Mouse (Mus musculus) forebrain, postnatal 0 days (tissue): ENCODE measurements around the gene Cnr2. TPM values are rescaled to one million over a fixed set of nuclear protein-coding genes. Genes with fewer than 3 reads are reported as not detected.
A peak's percentile ranks its signal among the peaks of the same experiment; 100 is the strongest.

Experiments used
- ATAC-seq: fragments of 200-750 bp; cut with Nextera tagmentation; 2 replicates; pipeline ENCODE4 v1.8.0; 2017; ENCODE audit warnings: mild to moderate bottlenecking, moderate library complexity
- DNase-seq: peaks from one replicate; pipeline ENCODE4 v3.0.0-alpha.2; 2015
- H3K27ac ChIP-seq: fragments of 300-500 bp; sonication (generic); 2 replicates; pipeline ENCODE4 v1.5.1; 2014; ENCODE audit warnings: low read depth, mild to moderate bottlenecking, antibody characterized with exemption, low read length, moderate library complexity, mixed read lengths
- H3K27me3 ChIP-seq: fragments of 300-500 bp; sonication (generic); 2 replicates; pipeline ENCODE4 v1.6.1; 2014; ENCODE audit warnings: mild to moderate bottlenecking, low read length, mixed read lengths; ENCODE audit not compliant: insufficient read depth
- H3K36me3 ChIP-seq: fragments of 300-500 bp; sonication (generic); 2 replicates; pipeline ENCODE4 v1.6.1; 2014; ENCODE audit warnings: mild to moderate bottlenecking, moderate library complexity; ENCODE audit not compliant: insufficient read depth
- H3K4me1 ChIP-seq: fragments of 300-500 bp; sonication (generic); 2 replicates; pipeline ENCODE4 v1.6.1; 2014; ENCODE audit warnings: antibody characterized with exemption; ENCODE audit not compliant: insufficient read depth
- H3K4me2 ChIP-seq: fragments of 300-500 bp; sonication (generic); 2 replicates; pipeline ENCODE4 v1.6.1; 2014; ENCODE audit warnings: low read depth, mild to moderate bottlenecking, moderate library complexity
- H3K4me3 ChIP-seq: fragments of 300-500 bp; sonication (generic); 2 replicates; pipeline ENCODE4 v1.5.1; 2014; ENCODE audit warnings: low read depth, low read length, mixed read lengths
- H3K9ac ChIP-seq: fragments of 300-500 bp; sonication (generic); 2 replicates; pipeline ENCODE4 v1.6.1; 2014; ENCODE audit warnings: mild to moderate bottlenecking
- H3K9me3 ChIP-seq: fragments of 300-500 bp; sonication (generic); 2 replicates; pipeline ENCODE4 v1.6.1; 2016; ENCODE audit warnings: low read length
- CTCF ChIP-seq: sonication (generic); IDR thresholded peaks from 2 replicates; pipeline ENCODE4 v1.5.1; 2016; ENCODE audit warnings: antibody characterized with exemption, control low read depth, low read depth
- WGBS: fragments of 180-500 bp; shearing (Covaris S2); extraction: QIAGEN DNeasy Blood & Tissue Kit; methylation state at CpG from one replicate; pipeline ENCODE4 v1.1.7; 2014; 5-methylcytosine and 5-hydroxymethylcytosine counted together
- polyA plus RNA-seq: library from polyadenylated mRNA; unstranded; fragments of >200 nt; fragmentation: Nextera tagmentation; extraction: Ambion mirVana; gene quantifications from 2 replicates; pipeline ENCODE4 v1.2.1, GENCODE M21; 2015
- total RNA-seq: library from RNA; depleted of rRNA; stranded (reverse); fragments of >200 nt; gene quantifications from 2 replicates; pipeline ENCODE4 v1.2.3, GENCODE M21; 2014

Cnr2 gene
- total and polyA plus RNA-seq, 2 experiments from 2014 or later, result 0.17 to 0.24 TPM

GRCm38 (mm10) chr4:135872589-135873391 is 22.4 kb upstream of the Cnr2 start:
- 6% methylated on average over 17 of the region's 17 CpGs for WGBS
- Histone ChIP-seq H3K27ac (peak overlapping the region; percentile 97), H3K4me2 (peak overlapping the region; percentile 87), H3K4me3 (peak overlapping the region; percentile 71), H3K4me1 (peaks cover 23% of the 10 kb centered on the region), H3K9ac (peak overlapping the region; percentile 96), H3K9me3 (no peaks in the 10 kb centered on the region), H3K36me3 (peaks cover 7% of the 10 kb centered on the region), H3K27me3 (no peaks in the 10 kb centered on the region)
- peak; percentile 58 for DNase-seq
- no peak for TF ChIP-seq CTCF
- ATAC-seq, result no peak

GRCm38 (mm10) chr4:135873526-135874202 is 21.5 kb upstream of the Cnr2 start, which contains the start of gene Pnrc2:
Gene Pnrc2, minus strand, starts transcription at chr4:135873850.
- Histone ChIP-seq H3K27me3 (no peaks in the 10 kb centered on the region), H3K36me3 (peaks cover 7% of the 10 kb centered on the region), H3K4me2 (peak within 1 kb of the TSS; percentile 87), H3K9me3 (no peaks in the 10 kb centered on the region), H3K9ac (peak within 1 kb of the TSS; percentile 96), H3K4me3 (peak within 1 kb of the TSS; percentile 71), H3K27ac (peak within 1 kb of the TSS; percentile 97), H3K4me1 (peaks cover 23% of the 10 kb centered on the region)
- under 1% methylated on average over 59 of the region's 60 CpGs for WGBS
- peak; percentile 97 for DNase-seq
- peak; percentile 98 for ATAC-seq
- TF ChIP-seq CTCF, result peak; percentile 10; the same call in 1 of the 2 replicates

GRCm38 (mm10) chr4:135874564-135875535 is 20.3 kb upstream of the Cnr2 start:
- 76% methylated on average over 10 of the region's 10 CpGs for WGBS
- peak overlapping the region; percentile 87; the same call in 1 of the 2 replicates for H3K4me2 ChIP-seq
- ATAC-seq, result no peak

GRCm38 (mm10) chr4:135875546-135875945 is 19.6 kb upstream of the Cnr2 start:
- Histone ChIP-seq H3K36me3 (peaks cover 3% of the 10 kb centered on the region), H3K4me1 (peaks cover 23% of the 10 kb centered on the region), H3K9ac (no peak overlapping the region), H3K27ac (no peak overlapping the region), H3K4me2 (no peak overlapping the region), H3K4me3 (no peak overlapping the region), H3K27me3 (no peaks in the 10 kb centered on the region), H3K9me3 (no peaks in the 10 kb centered on the region)
- 23% methylated on average over 7 of the region's 7 CpGs for WGBS
- TF ChIP-seq CTCF, result no peak; the same call in 1 of the 2 replicates
- ATAC-seq (no peak), DNase-seq (peak; percentile 16)

More at GRCm38 (mm10) chr4:135874564-135875535, 20.3 kb upstream of the Cnr2 start:
- no peak overlapping the region for H3K9ac ChIP-seq
- H3K4me1 ChIP-seq, result peaks cover 23% of the 10 kb centered on the region
- no peaks in the 10 kb centered on the region for H3K9me3 ChIP-seq
- H3K27me3 ChIP-seq, result no peaks in the 10 kb centered on the region
- peaks cover 3% of the 10 kb centered on the region for H3K36me3 ChIP-seq
- TF ChIP-seq CTCF, result no peak
- H3K4me3 ChIP-seq, result no peak overlapping the region
- H3K27ac ChIP-seq, result 0 out of 2 replicates have a peak overlapping the region, but pooled peaks have one; percentile 97
- no peak for DNase-seq

GRCm38 (mm10) chr4:135875991-135876582 is 19.1 kb upstream of the Cnr2 start:
- H3K27ac ChIP-seq, result no peak overlapping the region
- no peak overlapping the region for H3K9ac ChIP-seq
- H3K4me2 ChIP-seq, result peak overlapping the region; percentile 47
- H3K4me3 ChIP-seq, result no peak overlapping the region
- H3K4me1 ChIP-seq, result peaks cover 23% of the 10 kb centered on the region
- no peaks in the 10 kb centered on the region for H3K27me3 ChIP-seq
- ATAC-seq, result no peak
- no peak for TF ChIP-seq CTCF
- peak; percentile 10 for DNase-seq
- WGBS, result 6% methylated on average over 9 of the region's 9 CpGs
- no peaks in the 10 kb centered on the region for H3K9me3 ChIP-seq
- H3K36me3 ChIP-seq, result peaks cover 3% of the 10 kb centered on the region

GRCm38 (mm10) chr4:135876583-135877020 is 18.6 kb upstream of the Cnr2 start:
- no peaks in the 10 kb centered on the region for H3K27me3 ChIP-seq
- peak overlapping the region; percentile 16; the same call in 1 of the 2 replicates for H3K4me3 ChIP-seq
- peaks cover under 1% of the 10 kb centered on the region; the same call in 1 of the 2 replicates for H3K36me3 ChIP-seq
- TF ChIP-seq CTCF, result no peak
- H3K4me2 ChIP-seq, result peak overlapping the region; percentile 47
- DNase-seq, result peak; percentile 66
- no peak overlapping the region; the same call in 1 of the 2 replicates for H3K27ac ChIP-seq
- no peak for ATAC-seq
- peaks cover 23% of the 10 kb centered on the region for H3K4me1 ChIP-seq
- WGBS, result 2% methylated on average over 16 of the region's 16 CpGs
- H3K9me3 ChIP-seq, result no peaks in the 10 kb centered on the region
- H3K9ac ChIP-seq, result peak overlapping the region; percentile 22; the same call in 1 of the 2 replicates
